Mouse (Mus musculus): ENCODE results near the gene Atf4. TPM values are rescaled to one million over a fixed set of nuclear protein-coding genes. Genes with fewer than 3 reads are reported as not detected.

Atf4 gene
- total RNA-seq (2015) (172 and 184 TPM in 2 replicates), total RNA-seq (2017) (253 and 263 TPM in 2 replicates)

DNA sequence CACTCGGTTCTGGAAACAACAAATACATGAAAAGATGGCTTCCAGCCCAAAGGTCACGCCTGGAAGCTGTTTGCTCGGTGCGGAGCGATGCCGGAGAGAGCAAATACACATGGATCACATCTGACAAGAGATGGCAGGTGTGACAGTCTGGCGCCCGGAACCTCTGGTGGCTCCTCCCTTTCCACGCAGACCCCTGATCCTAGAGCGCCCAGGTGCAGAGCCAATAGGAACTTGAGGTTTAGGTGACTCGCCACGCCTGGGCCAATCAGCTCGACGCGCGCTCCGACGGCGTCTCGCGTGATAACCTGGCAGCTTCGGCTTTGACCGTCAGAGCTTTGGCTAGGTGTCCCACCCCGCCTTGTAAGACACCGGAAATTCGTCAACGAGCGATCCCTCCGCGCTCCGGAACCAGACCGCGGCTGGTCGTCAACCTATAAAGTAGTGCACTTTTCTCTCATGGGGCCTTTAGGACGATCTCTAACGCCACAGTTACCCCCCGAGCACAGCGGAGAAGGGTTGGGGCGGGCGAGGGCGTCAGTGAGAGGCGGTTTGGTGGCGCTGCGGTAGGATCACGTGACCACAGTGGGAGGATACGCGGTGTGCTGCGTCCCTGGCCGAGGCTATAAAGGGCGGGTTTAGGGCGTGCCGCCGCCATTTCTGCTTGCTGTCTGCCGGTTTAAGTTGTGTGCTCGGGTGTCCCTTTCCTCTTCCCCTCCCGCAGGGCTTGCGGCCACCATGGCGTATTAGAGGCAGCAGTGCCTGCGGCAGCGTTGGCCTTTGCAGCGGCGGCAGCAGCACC, at the start of gene Atf4:
Gene Atf4, plus strand, starts transcription at position 338 of the 799 bp plus-strand sequence.
- peak; percentile 80 for ATAC-seq (ENCODE audit: poor library complexity, severe bottlenecking)

DNA sequence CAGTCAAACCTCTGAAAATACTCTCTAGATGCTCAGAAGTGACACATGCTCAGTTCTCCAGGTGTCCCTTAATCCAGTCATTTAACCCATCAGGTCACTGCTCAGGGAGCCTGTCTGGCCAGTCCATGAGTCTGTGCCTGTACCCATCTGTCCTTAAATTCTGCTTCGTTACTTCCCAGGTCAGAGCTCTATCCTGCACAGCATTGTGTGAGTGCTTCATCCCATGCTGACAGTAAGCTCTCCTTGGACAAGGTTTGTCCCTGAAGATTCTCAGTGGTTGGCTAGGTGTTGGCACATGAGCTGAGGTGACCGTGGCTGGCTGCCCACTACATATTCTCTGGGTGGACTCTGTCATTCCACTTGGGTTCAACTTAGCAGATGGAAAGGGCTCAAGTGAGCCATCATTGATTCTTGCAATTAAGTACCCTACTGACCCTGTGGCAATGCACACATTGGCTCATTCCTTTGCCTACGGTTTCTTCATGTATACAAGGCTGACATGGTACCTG, 48.9 kb upstream of the Atf4 start:
- no peak for ATAC-seq (ENCODE audit: poor library complexity, severe bottlenecking)

DNA sequence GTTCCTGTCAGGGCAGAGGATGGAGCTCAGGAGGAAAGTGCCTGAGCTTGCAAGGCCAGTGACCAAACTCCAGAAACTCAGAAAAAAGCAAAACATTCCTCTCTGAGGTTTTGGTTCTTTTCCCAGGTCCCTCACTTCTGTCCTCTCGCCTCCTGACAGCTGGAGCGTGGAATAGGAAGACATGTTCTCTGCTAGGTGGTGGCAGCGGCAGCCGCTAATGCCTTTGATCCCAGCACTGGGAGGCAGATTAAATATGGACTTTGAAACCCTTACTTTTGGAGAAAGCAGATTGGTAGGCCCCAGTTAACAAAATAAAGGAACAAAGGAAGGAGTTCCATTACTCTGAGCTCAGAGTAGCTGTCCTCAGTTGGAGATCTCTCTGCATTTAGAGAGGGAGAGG, 46.5 kb upstream of the Atf4 start:
- ATAC-seq (ENCODE audit: poor library complexity, severe bottlenecking): no peak

DNA sequence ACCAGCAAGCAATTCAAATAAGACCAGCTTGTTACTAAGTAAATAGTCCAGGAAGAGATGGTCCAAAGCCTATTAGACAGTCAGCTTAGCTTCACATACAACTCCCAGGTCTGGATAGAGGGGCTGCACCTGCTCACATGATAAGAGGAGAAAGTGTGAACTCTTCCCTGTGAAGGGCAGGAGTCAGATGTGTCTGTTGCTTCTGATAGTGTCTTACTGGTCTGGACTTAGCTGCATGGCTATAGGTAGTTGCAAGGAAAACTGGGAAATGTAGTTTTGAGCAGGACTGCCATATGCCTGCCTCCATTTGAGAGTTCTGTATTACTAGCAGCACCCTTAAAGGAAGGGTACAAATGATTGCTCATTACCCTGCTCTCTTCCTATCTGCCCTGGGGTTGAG, 41.3 kb upstream of the Atf4 start:
- no peak for ATAC-seq (ENCODE audit: poor library complexity, severe bottlenecking)

DNA sequence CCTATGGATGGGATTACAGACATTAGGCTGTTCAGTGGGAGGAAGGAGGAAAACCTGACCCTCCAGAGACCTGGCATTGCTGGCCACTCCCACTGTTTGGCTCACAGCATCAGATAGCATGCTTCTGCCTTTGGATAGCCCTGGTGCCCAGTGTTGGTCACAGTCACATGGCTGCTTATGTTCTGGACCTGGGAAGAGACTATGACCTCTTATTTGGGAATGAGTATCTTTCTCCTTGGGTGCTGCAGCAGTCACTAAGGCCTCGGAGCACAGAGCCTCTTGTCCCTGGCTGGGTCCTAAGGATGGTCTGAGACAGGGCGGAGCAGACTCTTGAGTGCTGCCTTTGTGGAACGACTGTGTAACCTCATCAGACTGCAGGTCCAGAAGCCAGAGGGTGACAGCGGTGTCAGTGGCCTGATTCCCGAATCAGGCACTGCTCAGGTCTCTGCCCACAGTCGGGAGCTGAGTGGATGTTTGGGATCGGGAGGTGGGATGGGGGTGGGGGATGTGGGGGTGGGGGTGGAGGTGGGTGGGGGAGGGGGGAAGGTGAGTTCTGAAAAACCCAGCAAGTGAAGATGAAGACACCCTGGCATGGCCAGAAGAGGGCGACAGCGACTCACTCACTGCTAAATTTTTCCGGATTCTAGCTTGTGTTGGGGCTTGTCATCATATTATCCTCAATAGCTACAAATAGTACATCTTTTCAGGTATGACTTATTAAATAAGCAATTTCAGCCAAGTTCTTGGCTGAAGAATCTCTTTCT, 39.1 kb upstream of the Atf4 start:
- ATAC-seq (ENCODE audit: poor library complexity, severe bottlenecking): no peak

DNA sequence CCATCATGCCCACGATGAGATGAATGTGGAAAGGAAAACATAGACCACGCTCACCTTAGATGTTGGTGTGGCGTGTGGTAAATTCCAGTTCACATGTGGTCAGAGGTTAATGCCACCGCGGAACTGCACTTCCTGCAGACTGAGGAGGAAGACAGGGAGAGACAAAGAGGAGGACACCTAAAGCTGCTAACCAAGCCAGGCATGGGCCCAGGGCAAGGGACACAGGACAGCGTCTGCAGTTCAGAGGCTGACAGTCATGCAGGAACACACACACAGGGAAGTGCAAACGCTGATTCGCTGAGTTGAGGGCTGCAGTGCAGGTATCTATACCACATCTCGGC, 38.5 kb upstream of the Atf4 start:
- ATAC-seq (ENCODE audit: poor library complexity, severe bottlenecking): no peak

DNA sequence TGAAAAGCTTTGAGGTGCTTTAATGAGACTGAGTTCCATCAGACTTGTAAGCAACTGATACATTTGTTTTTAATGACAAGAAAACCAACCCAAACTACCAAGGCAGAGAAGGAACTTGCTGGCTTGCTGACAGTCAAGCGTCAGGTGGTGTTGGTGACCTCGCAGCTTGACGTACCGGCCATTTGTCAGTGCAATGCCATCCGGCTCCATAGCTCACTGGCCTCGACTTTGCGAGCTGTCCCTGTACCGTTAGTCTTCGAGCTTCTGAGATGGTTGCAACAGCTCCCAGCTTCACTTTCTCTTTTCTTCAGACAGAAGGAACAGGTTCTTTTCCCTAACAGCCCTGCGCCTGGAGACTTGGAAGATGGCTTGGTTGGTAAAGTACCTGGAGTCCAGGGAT, 37.5 kb upstream of the Atf4 start:
- no peak for ATAC-seq (ENCODE audit: poor library complexity, severe bottlenecking)

DNA sequence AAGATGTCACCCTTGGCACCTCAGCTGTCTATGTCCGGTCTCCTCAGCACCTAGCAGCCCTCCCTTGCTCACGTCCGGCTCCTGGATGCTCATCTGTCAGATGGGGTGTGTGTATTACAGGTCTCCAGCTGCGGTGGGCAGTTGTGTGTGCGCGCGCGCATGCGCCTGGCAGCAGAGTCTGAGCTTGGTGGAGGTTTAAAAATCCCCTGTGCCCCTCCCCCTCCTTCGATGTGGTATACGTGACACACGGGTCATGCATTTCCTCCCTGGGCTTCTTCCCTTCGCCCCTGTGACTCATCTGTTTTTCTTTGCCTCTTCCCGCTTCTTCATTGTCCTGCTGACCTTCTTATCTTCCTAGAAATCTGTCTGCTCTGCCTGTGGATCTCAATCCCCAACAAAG, 35.8 kb upstream of the Atf4 start:
- ATAC-seq (ENCODE audit: poor library complexity, severe bottlenecking): peak; percentile 83

DNA sequence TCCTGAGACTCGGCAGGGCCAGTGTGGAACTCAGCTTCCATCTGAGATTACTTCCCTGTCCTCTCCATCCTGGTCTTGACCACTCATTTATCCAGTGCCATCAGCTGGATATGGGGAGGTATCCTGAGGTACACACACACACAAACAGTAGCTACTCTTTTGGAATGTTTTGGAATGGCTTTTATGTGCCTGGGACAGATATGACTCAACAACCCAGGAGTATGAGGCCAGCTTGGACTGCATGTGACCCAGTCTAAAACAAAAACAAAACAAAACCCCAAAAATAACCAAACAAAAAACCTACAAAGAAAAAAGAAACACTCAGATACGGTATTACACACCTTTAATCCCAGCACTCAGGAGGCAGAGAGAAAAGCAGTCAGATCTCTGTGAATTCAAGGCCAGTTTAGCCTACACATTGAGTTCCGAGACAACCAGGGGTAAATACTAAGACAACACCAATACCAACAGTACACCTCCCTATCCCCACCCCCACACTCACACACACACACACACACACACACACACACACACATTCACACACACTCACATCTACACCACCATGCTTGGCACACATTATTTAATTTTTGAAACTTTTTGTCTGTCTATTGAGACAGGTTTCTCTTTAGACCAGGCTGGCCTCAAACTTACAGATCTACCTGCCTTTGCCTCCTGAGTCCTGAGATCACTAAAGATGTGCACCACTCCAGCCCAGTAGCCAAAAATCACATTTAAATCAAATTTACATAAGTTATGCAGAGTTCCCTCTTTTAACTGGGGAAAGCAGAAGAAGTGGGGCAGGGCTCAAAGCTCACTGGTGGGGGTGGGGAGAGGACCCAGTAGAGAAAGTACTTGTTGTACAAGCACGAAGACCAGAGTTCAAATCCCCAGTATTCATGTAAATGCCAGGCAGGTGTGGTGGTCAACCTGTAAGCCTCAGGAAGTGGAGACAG, 35.0 kb upstream of the Atf4 start:
- ATAC-seq (ENCODE audit: poor library complexity, severe bottlenecking): peak; percentile 5; the same call in 1 of the 2 replicates

DNA sequence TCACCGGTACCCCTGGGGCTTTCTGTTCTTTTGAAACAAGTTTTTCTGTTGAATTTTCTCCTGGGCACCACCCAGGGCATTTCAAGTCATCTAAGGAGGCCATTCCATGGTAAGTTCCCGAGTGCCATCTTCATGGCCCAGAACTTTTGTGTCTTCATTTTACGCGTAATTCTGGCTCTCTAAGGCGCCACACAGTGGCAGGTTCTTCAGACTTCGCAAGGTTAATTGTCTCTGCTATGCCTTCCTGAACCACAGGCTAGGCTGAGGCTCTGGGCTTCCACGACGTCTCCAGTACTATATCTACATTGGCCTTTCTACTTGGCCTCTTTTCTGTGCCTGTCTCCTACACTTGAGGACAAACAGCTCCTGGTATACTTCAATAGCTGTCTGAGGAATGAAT, 34.0 kb upstream of the Atf4 start:
- no peak for ATAC-seq (ENCODE audit: poor library complexity, severe bottlenecking)

DNA sequence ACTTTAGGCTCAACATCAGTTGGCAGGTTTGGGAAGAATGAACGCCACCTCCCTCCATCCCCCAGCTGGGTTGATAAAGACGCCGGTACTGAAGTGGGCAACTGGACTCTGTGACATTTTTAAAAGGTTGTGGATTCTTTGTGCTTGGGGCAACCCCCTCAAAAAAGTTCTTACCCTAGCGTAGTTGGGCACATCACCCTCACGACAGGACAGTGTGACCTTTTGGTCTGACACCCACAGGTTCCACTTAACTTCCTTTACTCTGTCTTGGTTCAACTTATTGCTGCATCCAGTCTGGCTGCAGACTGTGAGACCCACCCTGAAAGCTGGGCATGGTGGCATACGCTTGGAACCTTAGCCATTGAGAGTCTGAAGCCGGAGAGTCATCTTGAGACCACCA, 31.2 kb upstream of the Atf4 start:
- no peak for ATAC-seq (ENCODE audit: poor library complexity, severe bottlenecking)

DNA sequence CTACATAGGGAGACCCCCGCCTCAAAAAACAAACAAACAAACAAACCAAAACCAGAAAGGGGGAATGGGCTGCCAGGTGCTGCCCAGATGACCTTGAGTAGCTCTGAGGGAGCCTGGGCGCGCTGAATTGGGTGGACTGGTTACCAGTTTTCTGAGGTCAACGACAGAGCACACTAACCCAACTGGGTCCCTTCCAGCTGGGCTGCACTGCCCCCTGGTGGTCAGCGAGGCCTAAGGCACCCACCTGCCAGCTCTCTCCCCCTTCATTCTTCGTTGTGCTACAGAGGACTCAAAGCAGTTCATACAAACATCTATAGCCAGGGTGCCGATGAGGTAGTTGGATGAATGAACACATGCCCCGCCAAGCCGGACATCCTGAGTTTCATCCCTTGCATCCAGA, 29.8 kb upstream of the Atf4 start:
- ATAC-seq (ENCODE audit: poor library complexity, severe bottlenecking): peak; percentile 99

DNA sequence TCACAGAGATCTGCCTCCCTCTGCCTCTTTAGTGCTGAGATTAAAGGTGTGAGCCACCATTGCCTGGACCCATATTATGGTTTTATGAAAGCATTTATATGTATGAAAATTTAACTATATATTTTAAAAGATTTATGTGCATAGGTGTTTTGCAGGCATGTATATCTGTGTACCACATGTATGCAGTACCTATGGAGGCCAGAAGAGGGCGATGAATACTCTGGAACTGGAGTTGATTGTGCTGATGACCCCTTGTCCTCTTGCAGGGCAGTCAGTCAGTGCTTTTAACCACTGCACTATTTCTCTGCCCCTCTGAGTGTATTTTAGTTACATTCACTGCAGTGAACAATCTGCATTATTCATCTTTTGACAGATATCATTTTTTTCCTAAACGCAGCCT, 29.2 kb upstream of the Atf4 start:
- ATAC-seq (ENCODE audit: poor library complexity, severe bottlenecking): peak; percentile 81

DNA sequence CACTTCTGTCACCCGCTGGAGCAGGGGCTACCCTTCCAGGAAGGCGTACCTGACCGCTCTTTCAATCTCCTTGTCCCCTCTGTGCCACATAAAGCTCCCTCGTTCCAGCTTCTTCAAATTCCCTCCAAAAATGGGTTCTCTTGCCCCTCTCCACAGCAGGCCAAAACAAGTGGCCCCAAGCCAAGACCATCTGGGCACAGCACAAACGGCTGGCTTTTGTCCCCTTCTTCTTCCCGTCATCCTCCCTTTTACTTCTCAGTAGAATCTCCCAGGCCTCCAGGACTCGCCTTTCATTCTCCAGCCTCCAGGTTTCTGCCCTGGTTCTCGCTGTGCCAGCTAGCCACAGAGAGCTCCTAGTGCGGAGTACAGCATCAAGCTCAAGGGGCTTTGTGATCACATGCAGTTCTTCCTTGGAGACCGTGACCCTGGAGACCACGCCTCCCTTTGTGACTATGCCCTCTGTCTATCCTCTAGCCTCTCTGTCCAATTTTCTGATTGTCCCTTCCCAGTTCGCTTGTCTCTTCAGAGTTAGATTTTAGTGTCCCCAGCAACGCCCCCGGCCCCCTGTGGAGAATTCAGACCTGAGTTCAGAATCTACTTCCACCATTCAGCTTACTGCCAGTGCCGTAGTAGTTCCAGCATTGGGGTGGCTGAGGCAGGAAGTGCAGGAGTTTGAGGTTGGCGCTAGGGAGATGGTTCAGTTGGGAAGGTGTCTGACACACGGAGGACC, 26.7 kb upstream of the Atf4 start:
- no peak for ATAC-seq (ENCODE audit: poor library complexity, severe bottlenecking)

DNA sequence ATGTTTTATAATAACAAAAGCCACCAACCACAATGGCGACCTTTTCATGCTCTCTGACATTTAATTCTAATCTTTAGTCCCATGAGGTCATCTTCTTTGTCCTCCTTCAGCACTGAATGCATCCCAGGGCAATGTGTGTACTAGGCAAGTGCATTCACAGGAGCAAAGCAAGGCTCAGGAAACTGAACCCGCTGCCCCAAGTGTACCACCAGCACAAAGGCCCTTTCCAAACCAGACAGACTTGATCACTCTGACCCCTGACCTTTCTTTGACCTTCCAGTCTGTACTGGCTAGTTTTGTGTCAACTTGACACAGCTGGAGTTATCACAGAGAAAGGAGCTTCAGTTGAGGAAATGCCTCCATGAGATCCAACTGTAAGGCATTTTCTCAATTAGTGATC, 22.7 kb upstream of the Atf4 start:
- no peak for ATAC-seq (ENCODE audit: poor library complexity, severe bottlenecking)

DNA sequence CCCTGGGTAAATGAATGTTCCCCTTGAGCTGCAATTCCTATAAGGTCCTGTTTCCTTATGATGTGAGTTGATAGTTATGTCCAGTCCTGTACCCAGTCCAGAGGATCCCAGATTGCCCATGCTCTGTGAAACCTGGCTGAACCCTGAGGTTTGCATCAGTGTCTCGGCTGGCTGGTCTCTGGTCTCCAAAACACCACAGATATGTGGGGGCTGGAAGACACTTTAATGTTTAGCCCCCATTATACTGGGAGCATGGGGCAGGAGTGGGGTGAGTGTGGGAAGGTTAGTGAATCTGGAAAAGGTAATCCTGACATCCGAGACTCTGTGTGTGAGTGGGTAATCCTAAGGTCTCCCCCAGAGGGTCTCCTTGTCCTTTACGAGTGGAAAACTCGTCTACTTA, 21.9 kb upstream of the Atf4 start:
- ATAC-seq (ENCODE audit: poor library complexity, severe bottlenecking): no peak

DNA sequence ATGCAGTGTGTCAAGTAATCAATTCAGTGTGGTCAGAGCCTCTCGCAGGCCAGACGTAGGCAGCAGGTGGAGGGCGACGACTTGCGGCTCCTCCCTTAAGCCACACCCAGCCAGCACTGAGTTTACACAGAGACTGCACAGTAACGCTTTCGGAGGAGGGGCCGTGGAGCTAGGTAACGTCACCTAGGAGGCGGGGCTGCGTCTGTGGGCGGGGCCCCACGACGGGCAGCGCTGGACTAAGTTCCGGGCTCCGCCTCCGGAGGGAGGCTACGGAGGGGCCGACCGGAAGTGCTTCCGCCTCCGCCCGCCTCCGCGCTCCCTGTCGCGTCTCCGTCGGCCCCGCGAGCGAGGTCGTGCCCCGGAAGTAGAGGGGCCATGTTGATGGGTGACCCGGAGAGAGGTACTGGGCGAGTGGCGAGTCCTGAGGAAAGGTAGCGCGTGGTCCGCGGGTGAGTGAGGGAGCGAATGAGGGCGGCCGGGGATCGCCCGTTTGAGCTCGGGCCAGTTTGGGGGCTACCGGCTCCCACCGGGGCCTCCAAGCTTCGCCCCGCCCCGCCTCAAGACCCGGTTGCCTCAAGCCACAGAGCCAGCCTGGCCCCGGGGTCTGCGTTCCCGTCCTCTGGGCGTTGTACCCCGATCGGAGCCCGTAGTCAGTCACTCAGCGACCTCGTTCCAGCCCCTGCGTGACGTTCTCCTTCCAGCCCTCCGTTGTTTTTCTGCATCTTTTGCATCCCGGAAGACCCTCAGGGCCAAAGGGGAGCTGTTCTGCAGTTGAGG, 21.1 kb upstream of the Atf4 start, which contains the start of gene Mief1:
Gene Mief1, plus strand, starts transcription at position 286 of the 777 bp plus-strand sequence.
- ATAC-seq (ENCODE audit: poor library complexity, severe bottlenecking): peak; percentile 99

DNA sequence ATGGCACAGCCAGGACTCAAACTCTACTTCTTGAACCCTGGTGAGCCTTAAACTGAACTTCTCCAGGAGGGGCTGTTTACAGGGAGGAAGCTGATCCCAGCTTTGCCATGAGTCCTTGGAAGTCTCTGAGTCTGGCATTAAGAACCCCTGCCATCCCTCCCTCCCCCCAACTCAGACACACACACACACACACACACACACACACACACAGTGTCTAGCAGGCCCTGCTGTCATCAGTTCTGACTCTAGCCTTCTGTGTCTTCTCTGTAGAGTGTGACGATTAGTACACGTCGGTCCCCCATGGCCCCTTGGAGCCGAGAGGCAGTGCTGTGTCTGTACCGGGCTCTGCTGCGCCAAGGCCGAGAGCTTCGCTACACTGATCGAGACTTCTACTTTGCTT, 19.4 kb upstream of the Atf4 start, which contains the start of gene AC140267.1:
Gene AC140267.1, plus strand, starts transcription at position 301 of the 400 bp plus-strand sequence.
- ATAC-seq (ENCODE audit: poor library complexity, severe bottlenecking): no peak

DNA sequence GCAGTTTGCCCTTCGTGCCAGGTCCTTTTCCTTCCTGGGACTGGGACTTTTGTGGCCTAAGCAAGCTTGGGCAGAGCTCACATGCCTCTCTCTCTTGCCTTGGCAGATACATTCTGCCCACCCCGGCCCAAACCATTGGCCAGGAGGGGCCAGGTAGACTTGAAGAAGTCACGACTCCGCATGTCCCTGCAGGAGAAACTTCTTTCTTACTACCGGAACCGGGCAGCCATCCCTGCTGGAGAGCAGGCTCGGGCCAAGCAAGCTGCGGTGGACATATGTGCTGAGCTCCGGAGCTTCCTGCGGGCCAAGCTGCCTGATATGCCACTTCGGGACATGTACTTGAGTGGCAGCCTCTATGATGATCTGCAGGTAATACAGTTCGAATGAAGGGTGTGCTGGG, 6.8 kb upstream of the Atf4 start:
- ATAC-seq (ENCODE audit: poor library complexity, severe bottlenecking): no peak
